Mouse (Mus musculus) retina, postnatal 7 days (tissue): ENCODE measurements at regions not wholly inside any gene's neighbourhood (a gene's known extent, or its start where the extent isn't known, plus 50 kb on each side); places are given as distances from the start of the nearest gene placed in this dataset.

Source experiments
- DNase-seq: peaks from one replicate; pipeline ENCODE4 v3.0.0-alpha.2; 2012; ENCODE audit warnings: low read depth, low spot score

GRCm38 (mm10) chr8:102421828-102422227 is 363.6 kb downstream of the Cdh11 start:
- no peak for DNase-seq

- DNase-seq, result no peak
Observed at GRCm38 (mm10) chr8:102414931-102415330, 370.5 kb downstream of the Cdh11 start.

GRCm38 (mm10) chr8:102413446-102413845 is 372.0 kb downstream of the Cdh11 start:
- DNase-seq, result no peak

- no peak for DNase-seq
Observed at GRCm38 (mm10) chr8:102387591-102387990, 397.9 kb downstream of the Cdh11 start.

GRCm38 (mm10) chr8:102345392-102345791 is 440.1 kb downstream of the Cdh11 start:
- DNase-seq, result no peak

- no peak for DNase-seq
Observed at GRCm38 (mm10) chr8:102332511-102332910, 452.9 kb downstream of the Cdh11 start.

GRCm38 (mm10) chr8:102331151-102331550 is 454.3 kb downstream of the Cdh11 start:
- peak; percentile 2 for DNase-seq

- no peak for DNase-seq
Observed at GRCm38 (mm10) chr8:102329955-102330354, 455.5 kb downstream of the Cdh11 start.
